ENCODE assay signal across 7 mouse cellular contexts in the genomic region with DNA sequence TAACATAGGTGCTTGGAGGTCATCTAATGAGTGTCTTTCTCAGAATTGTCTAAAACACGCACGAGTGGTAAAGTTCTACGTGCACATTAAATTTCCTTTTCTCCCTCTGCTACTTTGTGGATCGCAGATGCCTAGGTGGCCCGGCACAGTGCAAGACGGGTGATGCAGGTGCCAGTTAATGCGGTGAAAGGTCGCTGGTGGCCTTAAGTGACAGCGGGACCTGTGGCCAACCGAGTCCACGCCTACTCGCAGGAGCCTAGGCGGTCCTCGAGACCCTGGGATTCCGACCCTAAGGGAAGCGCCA. TPM values are rescaled to one million over a fixed set of nuclear protein-coding genes. Genes with fewer than 3 reads are reported as not detected.
A peak's percentile ranks its signal among the peaks of the same experiment; 100 is the strongest.
DNase-seq lines count a peak whose midpoint lies in the region; ATAC-seq lines count a peak whose summit lies in the region.

No protein-coding gene starts in this region.

- no peak for DNase-seq in lung, postnatal 4 days
- DNase-seq in frontal cortex, postnatal 14 days (ENCODE audit: low spot score in 2 of 2) = no peak
- DNase-seq in thymus, postnatal 25 days = no peak

- 2% methylated on average over 16 of the region's 16 CpGs for WGBS in lung, embryonic 16.5 days
- 5% methylated on average over 16 of the region's 16 CpGs for WGBS in limb, embryonic 13.5 days
- 5% methylated on average over 16 of the region's 16 CpGs for WGBS in stomach, embryonic 14.5 days

- no peaks in the 10 kb centered on the region for H3K27me3 ChIP-seq in lung, embryonic 16.5 days (ENCODE audit: control insufficient read depth, insufficient read depth, low read depth, low read length)
- 0 out of 2 replicates have a peak, but pooled peaks cover 2% of the 10 kb centered on the region for H3K27me3 ChIP-seq in erythroblast, embryonic 14.5 days (ENCODE audit: control insufficient read depth)
- no peaks in the 10 kb centered on the region for H3K27me3 ChIP-seq in limb, embryonic 13.5 days
- no peaks in the 10 kb centered on the region for H3K27me3 ChIP-seq in stomach, embryonic 14.5 days (ENCODE audit: control insufficient read depth, insufficient read depth, low read length)

- ATAC-seq in lung, embryonic 16.5 days (ENCODE audit: low read depth) = no peak
- ATAC-seq in limb, embryonic 13.5 days (ENCODE audit: low FRiP score, low read depth) = no peak
- ATAC-seq in stomach, embryonic 14.5 days (ENCODE audit: insufficient number of reproducible peaks, insufficient read depth, low FRiP score, low read depth) = no peak

- peak overlapping the region; percentile 91 for H3K4me2 ChIP-seq in lung, embryonic 16.5 days (ENCODE audit: low read depth, low read length)
- H3K4me2 ChIP-seq in limb, embryonic 13.5 days (replicated peaks) = peak overlapping the region; percentile 85
- H3K4me2 ChIP-seq in stomach, embryonic 14.5 days (replicated peaks; ENCODE audit: low read depth, low read length) = peak overlapping the region; percentile 72

- peaks cover 12% of the 10 kb centered on the region for H3K4me1 ChIP-seq in lung, embryonic 16.5 days (replicated peaks; ENCODE audit: control insufficient read depth, insufficient read depth, low read length)
- peaks cover 50% of the 10 kb centered on the region for H3K4me1 ChIP-seq in erythroblast, embryonic 14.5 days (ENCODE audit: control insufficient read depth)
- H3K4me1 ChIP-seq in limb, embryonic 13.5 days = peaks cover 13% of the 10 kb centered on the region
- no peaks in the 10 kb centered on the region; the same call in 1 of the 2 replicates for H3K4me1 ChIP-seq in stomach, embryonic 14.5 days (ENCODE audit: control insufficient read depth, insufficient read depth, low read length)

- peak overlapping the region; percentile 91 for H3K9ac ChIP-seq in lung, embryonic 16.5 days (ENCODE audit: low read length)
- H3K9ac ChIP-seq in limb, embryonic 13.5 days = peak overlapping the region; percentile 89
- peak overlapping the region; percentile 78 for H3K9ac ChIP-seq in stomach, embryonic 14.5 days (replicated peaks; ENCODE audit: low read depth, low read length)

- peaks cover 2% of the 10 kb centered on the region; the same call in 1 of the 2 replicates for H3K9me3 ChIP-seq in lung, embryonic 16.5 days (ENCODE audit: control insufficient read depth, low read length)
- H3K9me3 ChIP-seq in erythroblast, embryonic 14.5 days (ENCODE audit: control insufficient read depth, low read length) = no peaks in the 10 kb centered on the region
- no peaks in the 10 kb centered on the region for H3K9me3 ChIP-seq in limb, embryonic 13.5 days
- no peaks in the 10 kb centered on the region for H3K9me3 ChIP-seq in stomach, embryonic 14.5 days (ENCODE audit: control insufficient read depth, low read depth, low read length)

- peak overlapping the region; percentile 98 for H3K27ac ChIP-seq in lung, embryonic 16.5 days (ENCODE audit: low read length)
- peak overlapping the region; percentile 96 for H3K27ac ChIP-seq in limb, embryonic 13.5 days
- H3K27ac ChIP-seq in stomach, embryonic 14.5 days (ENCODE audit: low read length) = peak overlapping the region; percentile 96

- peaks cover 6% of the 10 kb centered on the region; the same call in 1 of the 2 replicates for H3K36me3 ChIP-seq in lung, embryonic 16.5 days (ENCODE audit: control insufficient read depth, insufficient read depth, low read length)
- H3K36me3 ChIP-seq in erythroblast, embryonic 14.5 days (ENCODE audit: control insufficient read depth) = peaks cover 40% of the 10 kb centered on the region
- H3K36me3 ChIP-seq in limb, embryonic 13.5 days = peaks cover 28% of the 10 kb centered on the region
- peaks cover 9% of the 10 kb centered on the region; the same call in 1 of the 2 replicates for H3K36me3 ChIP-seq in stomach, embryonic 14.5 days (ENCODE audit: control insufficient read depth, insufficient read depth, low read length)

- peak overlapping the region; percentile 80 for H3K4me3 ChIP-seq in lung, embryonic 16.5 days (ENCODE audit: low read length)
- peak overlapping the region; percentile 96 for H3K4me3 ChIP-seq in erythroblast, embryonic 14.5 days (replicated peaks)
- H3K4me3 ChIP-seq in limb, embryonic 13.5 days = peak overlapping the region; percentile 67
- peak overlapping the region; percentile 66 for H3K4me3 ChIP-seq in stomach, embryonic 14.5 days (ENCODE audit: low read depth, low read length)

RNA-seq across cellular contexts. Expression of a gene that starts 0.5 kb away (rescaled TPM):
- polyA plus RNA-seq in lung, embryonic 16.5 days (2015; fragmentation: Nextera tagmentation; extraction: Ambion mirVana) = 0.31 and 0.96 TPM in 2 replicates
- 0.03 TPM in 1 of 2 replicates, not detected in the other for polyA plus RNA-seq in erythroblast, embryonic 14.5 days (2012)
- polyA plus RNA-seq in limb, embryonic 13.5 days (2015; fragmentation: Nextera tagmentation; extraction: Ambion mirVana) = not detected in 2 replicates
- 0.23 and 0.34 TPM in 2 replicates for polyA plus RNA-seq in stomach, embryonic 14.5 days (2014; fragmentation: Nextera tagmentation; extraction: Ambion mirVana)

RNA-seq across cellular contexts. Expression of a gene that starts 1.0 kb away (rescaled TPM):
- polyA plus RNA-seq in lung, embryonic 16.5 days (2015; fragmentation: Nextera tagmentation; extraction: Ambion mirVana) = 95.2 and 95.7 TPM in 2 replicates
- 9.5 and 10.8 TPM in 2 replicates for polyA plus RNA-seq in erythroblast, embryonic 14.5 days (2012)
- 88.7 and 90.4 TPM in 2 replicates for polyA plus RNA-seq in limb, embryonic 13.5 days (2015; fragmentation: Nextera tagmentation; extraction: Ambion mirVana)
- 101 and 107 TPM in 2 replicates for polyA plus RNA-seq in stomach, embryonic 14.5 days (2014; fragmentation: Nextera tagmentation; extraction: Ambion mirVana)

RNA-seq across cellular contexts. Expression of a gene that starts 12.2 kb away (rescaled TPM):
- 33.4 and 35.1 TPM in 2 replicates for polyA plus RNA-seq in lung, embryonic 16.5 days (2015; fragmentation: Nextera tagmentation; extraction: Ambion mirVana)
- 87.4 and 91.3 TPM in 2 replicates for polyA plus RNA-seq in erythroblast, embryonic 14.5 days (2012)
- 33.0 and 33.7 TPM in 2 replicates for polyA plus RNA-seq in limb, embryonic 13.5 days (2015; fragmentation: Nextera tagmentation; extraction: Ambion mirVana)
- 27.6 and 30.6 TPM in 2 replicates for polyA plus RNA-seq in stomach, embryonic 14.5 days (2014; fragmentation: Nextera tagmentation; extraction: Ambion mirVana)

RNA-seq across cellular contexts. Expression of a gene that starts 21.9 kb away (rescaled TPM):
- polyA plus RNA-seq in lung, embryonic 16.5 days (2015; fragmentation: Nextera tagmentation; extraction: Ambion mirVana) = 32.5 and 36.4 TPM in 2 replicates
- polyA plus RNA-seq in erythroblast, embryonic 14.5 days (2012) = 7.2 TPM in 2 replicates
- 42.9 and 44.0 TPM in 2 replicates for polyA plus RNA-seq in limb, embryonic 13.5 days (2015; fragmentation: Nextera tagmentation; extraction: Ambion mirVana)
- polyA plus RNA-seq in stomach, embryonic 14.5 days (2014; fragmentation: Nextera tagmentation; extraction: Ambion mirVana) = 45.4 and 47.9 TPM in 2 replicates

RNA-seq across cellular contexts. Expression of a gene that starts 34.7 kb away (rescaled TPM):
- 0.29 and 0.94 TPM in 2 replicates for polyA plus RNA-seq in lung, embryonic 16.5 days (2015; fragmentation: Nextera tagmentation; extraction: Ambion mirVana)
- 0.26 and 0.35 TPM in 2 replicates for polyA plus RNA-seq in erythroblast, embryonic 14.5 days (2012)
- 0.46 and 0.65 TPM in 2 replicates for polyA plus RNA-seq in limb, embryonic 13.5 days (2015; fragmentation: Nextera tagmentation; extraction: Ambion mirVana)
- 0.54 and 0.64 TPM in 2 replicates for polyA plus RNA-seq in stomach, embryonic 14.5 days (2014; fragmentation: Nextera tagmentation; extraction: Ambion mirVana)
